Mouse (Mus musculus) embryonic facial prominence, embryonic 15.5 days (tissue): Measurements from ENCODE around the gene Slc29a3. TPM values are rescaled to one million over a fixed set of nuclear protein-coding genes. Genes with fewer than 3 reads are reported as not detected.
"Not testable (repeated sequence)": the region's sequence is repeated elsewhere in the genome, so short reads cannot be mapped to it uniquely, and the experiment has no call there.

Experiments used
- ATAC-seq: fragments of 200-750 bp; cut with Nextera tagmentation; 2 replicates; pipeline ENCODE4 v1.8.0; 2017; ENCODE audit warnings: low read depth, moderate TSS enrichment; ENCODE audit not compliant: insufficient number of reproducible peaks, low FRiP score, low TSS enrichment
- H3K27ac ChIP-seq: fragments of 300-500 bp; sonication (generic); replicated peaks from 2 replicates; pipeline ENCODE4 v1.5.1; 2015; ENCODE audit warnings: mild to moderate bottlenecking, inconsistent platforms
- H3K27me3 ChIP-seq: fragments of 300-500 bp; sonication (generic); 2 replicates; pipeline ENCODE4 v1.6.1; 2015; ENCODE audit warnings: inconsistent platforms
- H3K36me3 ChIP-seq: fragments of 300-500 bp; sonication (generic); 2 replicates; pipeline ENCODE4 v1.6.1; 2015; ENCODE audit warnings: mild to moderate bottlenecking, inconsistent platforms
- H3K4me1 ChIP-seq: fragments of 300-500 bp; sonication (generic); 2 replicates; pipeline ENCODE4 v1.6.1; 2015; ENCODE audit warnings: inconsistent platforms
- H3K4me2 ChIP-seq: fragments of 300-500 bp; sonication (generic); replicated peaks from 2 replicates; pipeline ENCODE4 v1.6.1; 2015; ENCODE audit warnings: mild to moderate bottlenecking, inconsistent platforms
- H3K4me3 ChIP-seq: fragments of 300-500 bp; sonication (generic); replicated peaks from 2 replicates; pipeline ENCODE4 v1.5.1; 2015; ENCODE audit warnings: mild to moderate bottlenecking, inconsistent platforms
- H3K9ac ChIP-seq: fragments of 300-500 bp; sonication (generic); 2 replicates; pipeline ENCODE4 v1.6.1; 2015; ENCODE audit warnings: inconsistent platforms
- H3K9me3 ChIP-seq: fragments of 300-500 bp; sonication (generic); replicated peaks from 2 replicates; pipeline ENCODE4 v1.6.1; 2016; ENCODE audit warnings: inconsistent platforms
- WGBS: fragments of 180-500 bp; shearing (Covaris S2); methylation state at CpG from one replicate; pipeline ENCODE4 v1.1.7; 2015; 5-methylcytosine and 5-hydroxymethylcytosine counted together
- polyA plus RNA-seq: library from polyadenylated mRNA; unstranded; fragments of >200 nt; fragmentation: Nextera tagmentation; extraction: Ambion mirVana; gene quantifications from 2 replicates; pipeline ENCODE4 v1.2.1, GENCODE M21; 2015

The Slc29a3 gene
- polyA plus RNA-seq, 1 experiment from 2014 or later = 12.8 TPM

DNA sequence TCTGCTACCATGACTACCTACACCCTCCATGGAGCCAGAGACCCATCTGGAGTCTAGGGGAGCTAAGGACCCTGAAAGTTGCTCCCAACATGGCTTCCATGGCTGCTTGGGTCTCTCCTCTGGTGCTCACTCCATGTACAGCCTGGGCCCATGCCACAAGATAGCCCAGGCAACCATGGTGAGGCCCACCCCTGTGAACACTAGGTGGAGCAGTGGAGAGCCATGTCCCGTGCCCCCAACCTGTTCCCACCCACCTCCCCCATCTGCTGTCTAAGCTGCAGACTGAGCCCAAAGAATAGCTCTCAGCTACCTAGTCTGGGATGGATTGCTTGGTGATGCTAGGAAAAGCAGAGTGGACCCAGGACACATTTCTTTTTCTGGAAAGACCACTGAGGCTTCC lies 29.2 kb downstream of the Slc29a3 start:
- Histone ChIP-seq H3K9ac (no peak overlapping the region), H3K4me2 (no peak overlapping the region), H3K9me3 (no peaks in the 10 kb centered on the region), H3K4me1 (peaks cover 13% of the 10 kb centered on the region), H3K27me3 (no peaks in the 10 kb centered on the region), H3K27ac (no peak overlapping the region), H3K4me3 (no peak overlapping the region), H3K36me3 (peaks cover 7% of the 10 kb centered on the region; the same call in 1 of the 2 replicates)
- no peak for ATAC-seq
- 36% methylated on average over 1 of the region's 1 CpGs for WGBS

- Histone ChIP-seq H3K4me3 (no peak overlapping the region), H3K27me3 (no peaks in the 10 kb centered on the region), H3K4me1 (no peaks in the 10 kb centered on the region), H3K4me2 (no peak overlapping the region), H3K9me3 (no peaks in the 10 kb centered on the region), H3K36me3 (peaks cover 8% of the 10 kb centered on the region; the same call in 1 of the 2 replicates), H3K27ac (no peak overlapping the region), H3K9ac (no peak overlapping the region)
- ATAC-seq = no peak
- 61% methylated on average over 12 of the region's 12 CpGs for WGBS
Observed at GRCm38 (mm10) chr10:60721640-60722039, 31.0 kb downstream of the Slc29a3 start.

DNA sequence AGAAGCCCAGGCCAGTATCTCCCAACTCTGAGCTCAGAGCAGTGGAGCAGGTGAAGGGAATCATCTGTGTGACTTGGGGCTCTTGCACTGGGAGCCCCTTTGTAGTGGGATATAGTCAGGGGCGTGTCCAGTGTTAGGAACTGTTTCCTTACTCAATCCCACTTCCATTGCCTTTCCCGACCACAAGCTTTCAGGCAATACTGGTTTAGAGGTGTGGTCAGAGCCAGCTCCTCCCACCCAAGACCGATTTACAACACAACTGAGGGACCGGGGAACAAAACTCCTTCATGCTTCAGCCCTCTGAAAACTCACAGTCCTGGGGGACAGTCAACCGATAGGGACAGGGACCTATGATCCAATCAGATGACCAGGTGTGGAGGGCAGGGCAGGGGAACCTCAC lies 32.1 kb downstream of the Slc29a3 start:
- no peak overlapping the region for H3K27ac ChIP-seq
- H3K4me2 ChIP-seq = no peak overlapping the region
- H3K9me3 ChIP-seq = no peaks in the 10 kb centered on the region
- peaks cover 19% of the 10 kb centered on the region for H3K36me3 ChIP-seq
- WGBS = 74% methylated on average over 5 of the region's 5 CpGs
- ATAC-seq = no peak
- no peaks in the 10 kb centered on the region for H3K27me3 ChIP-seq
- H3K9ac ChIP-seq = no peak overlapping the region
- H3K4me1 ChIP-seq = no peaks in the 10 kb centered on the region
- no peak overlapping the region for H3K4me3 ChIP-seq

- H3K4me2 ChIP-seq = no peak overlapping the region
- no peaks in the 10 kb centered on the region for H3K4me1 ChIP-seq
- no peak overlapping the region for H3K4me3 ChIP-seq
- H3K27me3 ChIP-seq = no peaks in the 10 kb centered on the region
- no peak overlapping the region for H3K9ac ChIP-seq
- no peaks in the 10 kb centered on the region for H3K9me3 ChIP-seq
- WGBS = 80% methylated on average over 2 of the region's 2 CpGs
- H3K27ac ChIP-seq = no peak overlapping the region
- peaks cover 34% of the 10 kb centered on the region for H3K36me3 ChIP-seq
- no peak for ATAC-seq
Observed at GRCm38 (mm10) chr10:60718491-60718890, 34.1 kb downstream of the Slc29a3 start.

- no peak overlapping the region for H3K27ac ChIP-seq
- peaks cover 40% of the 10 kb centered on the region for H3K36me3 ChIP-seq
- H3K27me3 ChIP-seq = no peaks in the 10 kb centered on the region
- no peak overlapping the region for H3K4me3 ChIP-seq
- no peaks in the 10 kb centered on the region for H3K9me3 ChIP-seq
- H3K4me2 ChIP-seq = no peak overlapping the region
- H3K4me1 ChIP-seq = no peaks in the 10 kb centered on the region
- ATAC-seq = no peak
- 94% methylated on average over 3 of the region's 3 CpGs for WGBS
- no peak overlapping the region for H3K9ac ChIP-seq
Observed at GRCm38 (mm10) chr10:60716449-60716848, 36.1 kb downstream of the Slc29a3 start.

DNA sequence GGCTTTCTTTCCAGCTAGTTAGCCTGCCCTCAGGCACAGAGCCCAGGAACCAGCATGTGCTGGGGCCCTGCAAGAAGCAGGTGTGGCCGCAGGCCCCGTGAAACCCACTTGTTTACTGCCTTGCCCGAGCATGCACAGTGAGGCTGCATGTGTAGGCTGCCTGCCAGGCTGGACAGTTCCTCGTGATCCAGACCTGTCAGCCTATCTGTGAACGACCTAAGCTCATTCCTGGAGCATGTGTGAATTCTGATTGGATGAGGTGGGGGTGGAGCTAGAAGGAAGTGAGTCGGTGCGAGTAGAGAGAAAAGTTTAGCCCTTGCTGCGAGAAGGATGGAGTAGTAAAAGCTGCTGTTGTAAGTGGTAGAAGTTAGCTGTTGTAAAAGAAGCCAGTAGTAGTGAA lies 40.3 kb downstream of the Slc29a3 start:
- not testable (repeated sequence) for H3K9me3 ChIP-seq, H3K27me3 ChIP-seq, H3K4me3 ChIP-seq, H3K9ac ChIP-seq, ATAC-seq, H3K4me2 ChIP-seq, H3K4me1 ChIP-seq, H3K27ac ChIP-seq
- H3K36me3 ChIP-seq = peaks cover 33% of the 10 kb centered on the region
- 36% methylated on average over 8 of the region's 8 CpGs for WGBS

- H3K9ac ChIP-seq = no peak overlapping the region
- no peak overlapping the region for H3K4me3 ChIP-seq
- WGBS = 77% methylated on average over 5 of the region's 5 CpGs
- H3K4me1 ChIP-seq = no peaks in the 10 kb centered on the region
- H3K9me3 ChIP-seq = no peaks in the 10 kb centered on the region
- H3K27me3 ChIP-seq = no peaks in the 10 kb centered on the region
- no peak overlapping the region for H3K4me2 ChIP-seq
- H3K36me3 ChIP-seq = peaks cover 8% of the 10 kb centered on the region; the same call in 1 of the 2 replicates
- no peak for ATAC-seq
- no peak overlapping the region for H3K27ac ChIP-seq
Observed at GRCm38 (mm10) chr10:60708837-60709236, 43.8 kb downstream of the Slc29a3 start.

- Histone ChIP-seq H3K4me3 (no peak overlapping the region), H3K27me3 (no peaks in the 10 kb centered on the region), H3K9ac (no peak overlapping the region), H3K36me3 (no peaks in the 10 kb centered on the region), H3K9me3 (no peaks in the 10 kb centered on the region), H3K4me2 (no peak overlapping the region), H3K4me1 (no peaks in the 10 kb centered on the region), H3K27ac (no peak overlapping the region)
- no peak for ATAC-seq
- 78% methylated on average over 4 of the region's 4 CpGs for WGBS
Observed at GRCm38 (mm10) chr10:60706268-60706667, 46.3 kb downstream of the Slc29a3 start.

DNA sequence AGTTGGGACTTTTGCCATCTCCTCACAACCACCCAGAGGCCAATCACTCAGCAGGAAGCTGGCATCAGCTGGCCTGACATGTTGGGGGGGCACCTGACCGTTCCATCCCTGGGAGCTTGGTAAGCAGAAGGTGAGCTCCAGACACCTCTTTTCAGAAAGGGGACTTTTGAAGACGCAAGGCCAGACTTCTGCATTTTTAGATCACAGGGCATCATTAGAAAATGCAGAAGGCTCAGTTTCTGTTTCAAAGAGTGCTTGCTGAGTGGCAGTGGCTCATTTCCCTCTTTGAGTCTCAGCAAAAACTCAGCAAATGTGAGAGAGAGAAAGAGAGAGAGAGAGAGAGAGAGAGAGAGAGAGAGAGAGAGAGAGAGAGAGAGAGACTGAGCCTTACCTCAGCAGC lies 47.5 kb downstream of the Slc29a3 start:
- H3K4me3 ChIP-seq = no peak overlapping the region
- no peak overlapping the region for H3K9ac ChIP-seq
- H3K4me2 ChIP-seq = no peak overlapping the region
- H3K9me3 ChIP-seq = no peaks in the 10 kb centered on the region
- ATAC-seq = no peak
- no peaks in the 10 kb centered on the region for H3K36me3 ChIP-seq
- WGBS = 58% methylated on average over 2 of the region's 2 CpGs
- no peaks in the 10 kb centered on the region for H3K27me3 ChIP-seq
- no peaks in the 10 kb centered on the region for H3K4me1 ChIP-seq
- no peak overlapping the region for H3K27ac ChIP-seq

GRCm38 (mm10) chr10:60697775-60698174 lies 54.8 kb downstream of the Slc29a3 start:
- Histone ChIP-seq H3K27ac (no peak overlapping the region), H3K36me3 (no peaks in the 10 kb centered on the region), H3K9ac (no peak overlapping the region), H3K4me3 (no peak overlapping the region), H3K9me3 (no peaks in the 10 kb centered on the region), H3K4me1 (peaks cover 4% of the 10 kb centered on the region; the same call in 1 of the 2 replicates), H3K27me3 (peaks cover 11% of the 10 kb centered on the region), H3K4me2 (no peak overlapping the region)
- 79% methylated on average over 6 of the region's 6 CpGs for WGBS
- ATAC-seq = no peak

- peaks cover 11% of the 10 kb centered on the region for H3K27me3 ChIP-seq
- no peak overlapping the region for H3K4me2 ChIP-seq
- H3K36me3 ChIP-seq = no peaks in the 10 kb centered on the region
- no peak overlapping the region for H3K4me3 ChIP-seq
- no peak for ATAC-seq
- H3K9ac ChIP-seq = no peak overlapping the region
- H3K4me1 ChIP-seq = peaks cover 4% of the 10 kb centered on the region; the same call in 1 of the 2 replicates
- WGBS = 13% methylated on average over 5 of the region's 5 CpGs
- H3K9me3 ChIP-seq = no peaks in the 10 kb centered on the region
- no peak overlapping the region for H3K27ac ChIP-seq
Observed at GRCm38 (mm10) chr10:60696975-60697374, 55.6 kb downstream of the Slc29a3 start.

- Histone ChIP-seq H3K36me3 (no peaks in the 10 kb centered on the region), H3K27me3 (peaks cover 11% of the 10 kb centered on the region), H3K4me3 (no peak within 1 kb of the TSS), H3K9me3 (no peaks in the 10 kb centered on the region), H3K4me2 (no peak within 1 kb of the TSS), H3K4me1 (peaks cover 8% of the 10 kb centered on the region; the same call in 1 of the 2 replicates), H3K27ac (no peak within 1 kb of the TSS), H3K9ac (no peak within 1 kb of the TSS)
- 85% methylated on average over 6 of the region's 6 CpGs for WGBS
- no peak for ATAC-seq
Observed at GRCm38 (mm10) chr10:60696390-60696789, 56.2 kb downstream of the Slc29a3 start, which contains the start of gene Cdh23. TSS of gene Cdh23 (minus strand) at chr10:60696490.
